Mouse (Mus musculus): ENCODE measurements at regions not wholly inside any gene's neighbourhood (a gene's known extent, or its start where the extent isn't known, plus 50 kb on each side); places are given as distances from the start of the nearest gene placed in this dataset.

DNA sequence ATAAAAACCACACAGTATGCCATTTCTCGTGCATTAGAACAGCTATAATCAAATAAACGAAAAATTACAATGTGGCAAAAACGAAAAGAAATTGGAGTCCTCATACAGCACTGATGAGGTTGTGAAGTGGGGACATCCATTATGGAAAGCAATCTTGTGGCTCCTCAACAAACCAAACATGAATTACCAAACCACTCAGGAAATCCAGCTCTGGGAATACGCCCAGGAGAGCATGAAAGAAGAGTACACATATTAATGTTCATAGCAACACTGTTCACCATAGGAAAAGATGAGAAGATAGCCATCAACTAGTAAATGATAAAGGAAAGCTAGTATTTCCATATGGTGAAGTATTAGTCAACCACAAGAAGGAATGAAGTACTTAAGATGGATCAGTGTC lies 68.3 kb upstream of the Ptgfr start:
- no peaks in the 10 kb centered on the region for H3K36me3 ChIP-seq (replicated peaks; ENCODE audit: control insufficient read depth, insufficient read depth)
- H3K27me3 ChIP-seq (ENCODE audit: control insufficient read depth, insufficient read depth, low read length): no peaks in the 10 kb centered on the region
- H3K4me3 ChIP-seq (replicated peaks; ENCODE audit: low read length): no peak overlapping the region
- H3K9ac ChIP-seq: no peak overlapping the region
- DNase-seq (ENCODE audit: low spot score): no peak
- H3K4me2 ChIP-seq (replicated peaks): no peak overlapping the region
- no peaks in the 10 kb centered on the region for H3K9me3 ChIP-seq (ENCODE audit: control insufficient read depth, low read length)
- no peaks in the 10 kb centered on the region for H3K4me1 ChIP-seq (replicated peaks; ENCODE audit: control insufficient read depth, insufficient read depth, low read length)
- ATAC-seq (ENCODE audit: low FRiP score): no peak
- H3K27ac ChIP-seq: no peak overlapping the region
- 91% methylated on average over 4 of the region's 4 CpGs for WGBS

GRCm38 (mm10) chr3:151903169-151903568 lies 65.7 kb upstream of the Ptgfr start:
- ATAC-seq (ENCODE audit: low FRiP score): no peak
- Histone ChIP-seq H3K9ac (no peak overlapping the region), H3K4me3 (replicated peaks; ENCODE audit: low read length) (no peak overlapping the region), H3K36me3 (replicated peaks; ENCODE audit: control insufficient read depth, insufficient read depth) (no peaks in the 10 kb centered on the region), H3K27ac (no peak overlapping the region), H3K27me3 (ENCODE audit: control insufficient read depth, insufficient read depth, low read length) (no peaks in the 10 kb centered on the region), H3K9me3 (ENCODE audit: control insufficient read depth, low read length) (no peaks in the 10 kb centered on the region), H3K4me2 (replicated peaks) (no peak overlapping the region), H3K4me1 (replicated peaks; ENCODE audit: control insufficient read depth, insufficient read depth, low read length) (no peaks in the 10 kb centered on the region)
- no peak for DNase-seq (ENCODE audit: low spot score)
- 98% methylated on average over 2 of the region's 2 CpGs for WGBS

DNA sequence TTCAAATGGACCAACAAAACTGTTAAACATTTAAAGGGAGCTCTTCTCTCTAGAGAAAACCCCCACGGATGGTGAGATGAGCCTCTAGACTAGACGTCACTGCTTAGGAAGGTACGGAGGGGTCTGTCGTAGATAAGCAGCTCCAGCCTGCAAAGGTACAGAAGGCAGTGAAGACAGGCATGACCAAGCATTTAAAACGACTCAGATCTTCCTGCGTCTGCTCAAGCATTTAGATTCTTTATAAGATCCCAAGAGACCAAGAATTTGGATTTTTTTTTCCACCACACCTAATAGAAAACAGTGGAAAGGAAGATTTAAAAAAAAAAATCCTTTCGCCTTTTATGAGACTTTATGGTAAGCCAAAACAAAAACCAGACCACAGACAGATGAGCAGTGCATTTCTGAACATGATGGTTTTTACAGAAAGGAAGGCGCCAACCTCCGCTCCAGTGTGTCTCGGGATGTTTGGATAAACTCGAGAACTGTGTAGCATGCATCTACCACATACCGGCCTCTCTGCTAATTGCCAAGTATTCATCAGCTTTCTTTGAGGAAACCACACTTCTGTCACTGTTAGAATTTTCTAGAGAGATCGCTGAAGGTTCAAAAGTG lies 64.9 kb upstream of the Ptgfr start:
- no peak overlapping the region for H3K4me3 ChIP-seq (replicated peaks; ENCODE audit: low read length)
- H3K27ac ChIP-seq: no peak overlapping the region
- H3K36me3 ChIP-seq (replicated peaks; ENCODE audit: control insufficient read depth, insufficient read depth): no peaks in the 10 kb centered on the region
- WGBS: 85% methylated on average over 13 of the region's 13 CpGs
- DNase-seq (ENCODE audit: low spot score) (no peak), ATAC-seq (ENCODE audit: low FRiP score) (no peak)
- no peaks in the 10 kb centered on the region for H3K27me3 ChIP-seq (ENCODE audit: control insufficient read depth, insufficient read depth, low read length)
- H3K9ac ChIP-seq: no peak overlapping the region
- no peaks in the 10 kb centered on the region for H3K9me3 ChIP-seq (ENCODE audit: control insufficient read depth, low read length)
- no peaks in the 10 kb centered on the region for H3K4me1 ChIP-seq (replicated peaks; ENCODE audit: control insufficient read depth, insufficient read depth, low read length)
- no peak overlapping the region for H3K4me2 ChIP-seq (replicated peaks)

DNA sequence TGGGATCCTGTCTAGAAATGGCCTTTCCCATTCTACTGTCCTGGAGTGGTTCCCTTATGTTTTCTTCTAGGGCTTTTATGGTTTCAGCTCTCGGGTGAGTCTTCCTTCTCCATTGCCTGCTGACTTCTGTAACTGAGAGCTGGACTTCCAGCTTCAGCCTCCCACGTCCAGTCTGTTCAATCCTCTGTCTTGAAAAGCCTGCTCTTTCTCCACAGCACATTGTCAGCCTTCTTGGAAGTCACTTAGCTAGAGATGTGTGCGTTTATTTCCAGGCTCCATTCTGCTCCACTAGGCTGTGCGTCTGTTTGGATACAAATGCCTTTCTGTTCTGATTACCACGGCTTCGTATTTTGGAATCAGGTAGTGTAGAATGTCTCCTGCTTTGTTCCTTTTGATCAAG lies 62.2 kb upstream of the Ptgfr start:
- 83% methylated on average over 6 of the region's 6 CpGs for WGBS
- DNase-seq (ENCODE audit: low spot score) (no peak), ATAC-seq (ENCODE audit: low FRiP score) (no peak)
- Histone ChIP-seq H3K4me1 (replicated peaks; ENCODE audit: control insufficient read depth, insufficient read depth, low read length) (no peaks in the 10 kb centered on the region), H3K27ac (no peak overlapping the region), H3K36me3 (replicated peaks; ENCODE audit: control insufficient read depth, insufficient read depth) (no peaks in the 10 kb centered on the region), H3K4me3 (replicated peaks; ENCODE audit: low read length) (no peak overlapping the region), H3K9me3 (ENCODE audit: control insufficient read depth, low read length) (no peaks in the 10 kb centered on the region), H3K4me2 (replicated peaks) (no peak overlapping the region), H3K27me3 (ENCODE audit: control insufficient read depth, insufficient read depth, low read length) (no peaks in the 10 kb centered on the region), H3K9ac (no peak overlapping the region)

GRCm38 (mm10) chr3:151899094-151899493 lies 61.7 kb upstream of the Ptgfr start:
- Histone ChIP-seq H3K4me3 (replicated peaks; ENCODE audit: low read length) (no peak overlapping the region), H3K36me3 (replicated peaks; ENCODE audit: control insufficient read depth, insufficient read depth) (no peaks in the 10 kb centered on the region), H3K4me1 (replicated peaks; ENCODE audit: control insufficient read depth, insufficient read depth, low read length) (no peaks in the 10 kb centered on the region), H3K9ac (no peak overlapping the region), H3K27me3 (ENCODE audit: control insufficient read depth, insufficient read depth, low read length) (no peaks in the 10 kb centered on the region), H3K9me3 (ENCODE audit: control insufficient read depth, low read length) (no peaks in the 10 kb centered on the region), H3K27ac (no peak overlapping the region), H3K4me2 (replicated peaks) (no peak overlapping the region)
- ATAC-seq (ENCODE audit: low FRiP score) (no peak), DNase-seq (ENCODE audit: low spot score) (no peak)
- WGBS: 90% methylated on average over 4 of the region's 4 CpGs

GRCm38 (mm10) chr3:151896320-151896719 lies 58.9 kb upstream of the Ptgfr start:
- 87% methylated on average over 6 of the region's 6 CpGs for WGBS
- peaks cover 8% of the 10 kb centered on the region; the same call in 1 of the 2 replicates for H3K4me1 ChIP-seq (replicated peaks; ENCODE audit: control insufficient read depth, insufficient read depth, low read length)
- H3K4me3 ChIP-seq (replicated peaks; ENCODE audit: low read length): no peak overlapping the region
- no peak overlapping the region for H3K4me2 ChIP-seq (replicated peaks)
- H3K36me3 ChIP-seq (replicated peaks; ENCODE audit: control insufficient read depth, insufficient read depth): no peaks in the 10 kb centered on the region
- no peak for ATAC-seq (ENCODE audit: low FRiP score)
- H3K27ac ChIP-seq: no peak overlapping the region
- no peaks in the 10 kb centered on the region for H3K27me3 ChIP-seq (ENCODE audit: control insufficient read depth, insufficient read depth, low read length)
- no peak overlapping the region for H3K9ac ChIP-seq
- H3K9me3 ChIP-seq (ENCODE audit: control insufficient read depth, low read length): no peaks in the 10 kb centered on the region
- no peak for DNase-seq (ENCODE audit: low spot score)

- WGBS: 60% methylated on average over 3 of the region's 3 CpGs
- Histone ChIP-seq H3K4me1 (replicated peaks; ENCODE audit: control insufficient read depth, insufficient read depth, low read length) (peaks cover 8% of the 10 kb centered on the region; the same call in 1 of the 2 replicates), H3K27me3 (ENCODE audit: control insufficient read depth, insufficient read depth, low read length) (no peaks in the 10 kb centered on the region), H3K9ac (no peak overlapping the region), H3K9me3 (ENCODE audit: control insufficient read depth, low read length) (no peaks in the 10 kb centered on the region), H3K4me2 (replicated peaks) (no peak overlapping the region), H3K36me3 (replicated peaks; ENCODE audit: control insufficient read depth, insufficient read depth) (no peaks in the 10 kb centered on the region), H3K4me3 (replicated peaks; ENCODE audit: low read length) (no peak overlapping the region), H3K27ac (no peak overlapping the region)
- DNase-seq (ENCODE audit: low spot score) (no peak), ATAC-seq (ENCODE audit: low FRiP score) (no peak)
These were observed 57.3 kb upstream of the Ptgfr start for GRCm38 (mm10) chr3:151894712-151895111.

- DNase-seq (ENCODE audit: low spot score) (no peak), ATAC-seq (ENCODE audit: low FRiP score) (no peak)
- WGBS: 62% methylated on average over 11 of the region's 11 CpGs
- no peaks in the 10 kb centered on the region for H3K27me3 ChIP-seq (ENCODE audit: control insufficient read depth, insufficient read depth, low read length)
- no peak overlapping the region for H3K27ac ChIP-seq
- no peak overlapping the region for H3K4me3 ChIP-seq (replicated peaks; ENCODE audit: low read length)
- H3K9me3 ChIP-seq (ENCODE audit: control insufficient read depth, low read length): no peaks in the 10 kb centered on the region
- H3K9ac ChIP-seq: no peak overlapping the region
- peaks cover 8% of the 10 kb centered on the region; the same call in 1 of the 2 replicates for H3K4me1 ChIP-seq (replicated peaks; ENCODE audit: control insufficient read depth, insufficient read depth, low read length)
- no peak overlapping the region for H3K4me2 ChIP-seq (replicated peaks)
- no peaks in the 10 kb centered on the region for H3K36me3 ChIP-seq (replicated peaks; ENCODE audit: control insufficient read depth, insufficient read depth)
These were observed 56.2 kb upstream of the Ptgfr start for GRCm38 (mm10) chr3:151893421-151894235.

GRCm38 (mm10) chr3:151891760-151892253 lies 54.4 kb upstream of the Ptgfr start:
- no peak overlapping the region for H3K4me3 ChIP-seq (replicated peaks; ENCODE audit: low read length)
- no peaks in the 10 kb centered on the region for H3K36me3 ChIP-seq (replicated peaks; ENCODE audit: control insufficient read depth, insufficient read depth)
- no peaks in the 10 kb centered on the region for H3K9me3 ChIP-seq (ENCODE audit: control insufficient read depth, low read length)
- H3K4me2 ChIP-seq (replicated peaks): no peak overlapping the region
- H3K27ac ChIP-seq: no peak overlapping the region
- 16% methylated on average over 6 of the region's 6 CpGs for WGBS
- no peaks in the 10 kb centered on the region for H3K27me3 ChIP-seq (ENCODE audit: control insufficient read depth, insufficient read depth, low read length)
- H3K4me1 ChIP-seq (replicated peaks; ENCODE audit: control insufficient read depth, insufficient read depth, low read length): peaks cover 8% of the 10 kb centered on the region; the same call in 1 of the 2 replicates
- DNase-seq (ENCODE audit: low spot score): peak; percentile 48
- no peak overlapping the region for H3K9ac ChIP-seq
- ATAC-seq (ENCODE audit: low FRiP score): peak; percentile 59; the same call in 1 of the 2 replicates
